11 mouse cellular contexts compared by ENCODE assay signal in the genomic region with DNA sequence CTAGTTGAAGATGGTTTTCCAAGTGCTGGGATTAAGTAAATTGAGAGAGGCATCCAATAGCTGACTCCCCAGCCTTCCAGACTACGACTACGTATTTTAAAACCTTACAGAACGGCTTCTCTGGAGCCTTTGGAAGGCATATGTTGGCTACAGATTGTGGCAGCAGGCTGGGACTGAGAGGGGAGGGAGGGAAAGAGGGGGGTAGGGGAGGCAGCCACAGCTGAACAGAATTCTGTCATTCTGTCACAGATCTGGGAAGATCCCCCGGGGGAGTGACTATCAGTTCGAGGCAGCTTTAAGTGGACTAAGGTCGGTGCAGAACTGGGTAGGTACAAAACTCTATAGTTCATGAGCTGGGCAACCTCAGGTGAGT. TPM values are rescaled to one million over a fixed set of nuclear protein-coding genes. Genes with fewer than 3 reads are reported as not detected.
DNase-seq lines count a peak whose midpoint lies in the region; ATAC-seq lines count a peak whose summit lies in the region.
"Had no signal": no experiment of that assay in that cellular context is flagged by ENCODE, and none has a peak within 500 bp of the region (broad histone marks: within the 10 kb centered on the region; RNA-seq: fewer than 3 reads in every experiment).

No protein-coding gene starts in this region.

- no peaks in the 10 kb centered on the region for H3K36me3 ChIP-seq in forebrain, embryonic 16.5 days (ENCODE audit: control insufficient read depth, insufficient read depth)
- no peaks in the 10 kb centered on the region for H3K36me3 ChIP-seq in neural tube, embryonic 12.5 days

- DNase-seq in cerebellum, adult 9-10 months, result peak; percentile 50
- DNase-seq in cerebellum, adult 8-10 months, result no peak
- peak; percentile 53 to 64 for DNase-seq in layer of hippocampus, postnatal 10 days (ENCODE audit: low spot score in 2 of 2)
- DNase-seq in adrenal gland, adult (ENCODE audit: inconsistent age in 2 of 2, low spot score in 1 of 2), result no peak
- no peak for DNase-seq in frontal cortex, postnatal 10 days (ENCODE audit: low spot score in 2 of 2)
- no peak for DNase-seq in heart, postnatal 25 days (ENCODE audit: low spot score)
- DNase-seq: heart, postnatal 14 days; kidney, adult 8-10 months; liver, postnatal 0 days had no signal

- ATAC-seq in forebrain, embryonic 16.5 days, result peak; percentile 59
- no peak for ATAC-seq in neural tube, embryonic 12.5 days (ENCODE audit: low FRiP score, low read depth)
- ATAC-seq: liver, postnatal 0 days had no signal

- H3K9me3 ChIP-seq in forebrain, embryonic 16.5 days (ENCODE audit: control insufficient read depth, low read length), result no peaks in the 10 kb centered on the region
- H3K9me3 ChIP-seq in neural tube, embryonic 12.5 days, result no peaks in the 10 kb centered on the region

- no peak overlapping the region for H3K4me3 ChIP-seq in forebrain, embryonic 16.5 days (replicated peaks; ENCODE audit: low read length)
- no peak overlapping the region for H3K4me3 ChIP-seq in neural tube, embryonic 12.5 days

- H3K4me2 ChIP-seq in forebrain, embryonic 16.5 days (ENCODE audit: low read length), result no peak overlapping the region
- H3K4me2 ChIP-seq in neural tube, embryonic 12.5 days (replicated peaks), result no peak overlapping the region

- H3K4me1 ChIP-seq in forebrain, embryonic 16.5 days (replicated peaks; ENCODE audit: control insufficient read depth, insufficient read depth, low read length), result peaks cover 39% of the 10 kb centered on the region
- H3K4me1 ChIP-seq in neural tube, embryonic 12.5 days, result peaks cover 37% of the 10 kb centered on the region

- peak overlapping the region; percentile 83 for H3K27ac ChIP-seq in forebrain, embryonic 16.5 days (ENCODE audit: low read length)
- H3K27ac ChIP-seq in neural tube, embryonic 12.5 days, result peak overlapping the region; percentile 23; the same call in 1 of the 2 replicates

- no peaks in the 10 kb centered on the region for H3K27me3 ChIP-seq in forebrain, embryonic 16.5 days (replicated peaks; ENCODE audit: control insufficient read depth, insufficient read depth, low read length)
- H3K27me3 ChIP-seq in neural tube, embryonic 12.5 days (replicated peaks), result no peaks in the 10 kb centered on the region

- WGBS in forebrain, embryonic 16.5 days, result 35% methylated on average over 6 of the region's 6 CpGs
- WGBS in neural tube, embryonic 12.5 days, result 55% methylated on average over 6 of the region's 6 CpGs

- H3K9ac ChIP-seq in forebrain, embryonic 16.5 days (replicated peaks; ENCODE audit: low read depth, low read length), result no peak overlapping the region
- H3K9ac ChIP-seq in neural tube, embryonic 12.5 days, result no peak overlapping the region
- H3K9ac ChIP-seq: liver, postnatal 0 days had no signal

- intact Hi-C loops in heart, postnatal 25 days (cut with DNase I), result no loop called here

RNA-seq across cellular contexts. Expression of a gene that starts 15.1 kb away (rescaled TPM):
- 9.3 and 11.6 TPM in 2 replicates for polyA plus RNA-seq in forebrain, embryonic 16.5 days (2015; fragmentation: Nextera tagmentation; extraction: Ambion mirVana)
- 10 to 100 TPM; 15.3 to 20.1 TPM for total RNA-seq in layer of hippocampus, postnatal 10 days (2021)
- 15.4 and 17.1 TPM in 2 replicates for polyA plus RNA-seq in neural tube, embryonic 12.5 days (2016; fragmentation: Nextera tagmentation; extraction: Ambion mirVana)
- total RNA-seq in heart, postnatal 25 days (2021), result 10 to 100 TPM in 1 of 2 experiments, 1 to 10 TPM in 1; 9.6 to 12.6 TPM

Comparison
In these comparisons a context has a peak if more than half of its experiments do, and no peak if none do; other contexts are left out.
1. DNase-seq: peak in cerebellum, adult 9-10 months (single experiment) and layer of hippocampus, postnatal 10 days (2 of 2); none in cerebellum, adult 8-10 months (single experiment), adrenal gland, adult (0 of 2), frontal cortex, postnatal 10 days (0 of 2) and heart, postnatal 25 days (single experiment).